Mouse (Mus musculus) right cerebral cortex, adult 18-20 months (tissue): ENCODE data around the gene Prss2.
"Not testable (repeated sequence)": the region's sequence is repeated elsewhere in the genome, so short reads cannot be mapped to it uniquely, and the experiment has no call there.

Experiments
- DNase-seq: peaks from one replicate; pipeline ENCODE4 v3.0.0; 2022; ENCODE audit warnings: mixed read lengths

The Prss2 gene

GRCm38 (mm10) chr6:41556389-41556788 is 34.8 kb downstream of the Prss2 start:
- DNase-seq: no peak

GRCm38 (mm10) chr6:41557468-41557867 is 35.9 kb downstream of the Prss2 start:
- no peak for DNase-seq

- no peak for DNase-seq
Observed at GRCm38 (mm10) chr6:41558271-41558670, 36.7 kb downstream of the Prss2 start.

- no peak for DNase-seq
Observed at GRCm38 (mm10) chr6:41559331-41559730, 37.7 kb downstream of the Prss2 start.

- DNase-seq: peak; percentile 35
Observed at GRCm38 (mm10) chr6:41560273-41560672, 38.7 kb downstream of the Prss2 start.

- no peak for DNase-seq
Observed at GRCm38 (mm10) chr6:41562598-41562997, 41.0 kb downstream of the Prss2 start.

- not testable (repeated sequence) for DNase-seq
Observed at GRCm38 (mm10) chr6:41563104-41563951, 41.7 kb downstream of the Prss2 start.

- DNase-seq: no peak
Observed at GRCm38 (mm10) chr6:41565261-41565660, 43.7 kb downstream of the Prss2 start.

- no peak for DNase-seq
Observed at GRCm38 (mm10) chr6:41566965-41567364, 45.4 kb downstream of the Prss2 start.

- DNase-seq: no peak
Observed at GRCm38 (mm10) chr6:41569078-41569477, 47.5 kb downstream of the Prss2 start.
